Mouse (Mus musculus) cortical plate, adult 2 months (tissue): ENCODE measurements around the gene Iqcf5.

ENCODE experiments used
- CTCF ChIP-seq: fragments of 200-500 bp; IDR thresholded peaks from 2 replicates; pipeline ENCODE4 v1.5.1; 2011; ENCODE audit warnings: mild to moderate bottlenecking, control low read depth, low read length; ENCODE audit not compliant: insufficient read depth; ENCODE audit errors: extremely low read depth
- POLR2A ChIP-seq: fragments of 200-500 bp; IDR thresholded peaks from 2 replicates; pipeline ENCODE4 v1.6.1; 2011; ENCODE audit warnings: mild to moderate bottlenecking, low read length, control low read depth; ENCODE audit not compliant: insufficient read depth; ENCODE audit errors: extremely low read depth

GRCm38 (mm10) chr9:106485076-106485475 lies 29.3 kb upstream of the Iqcf5 start:
- TF ChIP-seq CTCF (no peak), POLR2A (no peak)
